In genomic region chr7:101397175-101397574, GRCm38 (mm10) we compare ENCODE assay signal across 33 mouse cellular contexts. TPM values are rescaled to one million over a fixed set of nuclear protein-coding genes. Genes with fewer than 3 reads are reported as not detected.
A peak's percentile ranks its signal among the peaks of the same experiment; 100 is the strongest.
DNase-seq lines count a peak whose midpoint lies in the region; ATAC-seq and TF ChIP-seq lines count a peak whose summit lies in the region.
"Had no signal": no experiment of that assay in that cellular context is flagged by ENCODE, and none has a peak within 500 bp of the region (broad histone marks: within the 10 kb centered on the region; RNA-seq: fewer than 3 reads in every experiment).

No protein-coding gene starts in this region.

- peaks cover 31% of the 10 kb centered on the region for H3K4me1 ChIP-seq in stomach, embryonic 16.5 days (ENCODE audit: control insufficient read depth, insufficient read depth, low read length)
- H3K4me1 ChIP-seq in stomach, postnatal 0 days (replicated peaks; ENCODE audit: control insufficient read depth, insufficient read depth) = no peaks in the 10 kb centered on the region
- no peaks in the 10 kb centered on the region for H3K4me1 ChIP-seq in forebrain, postnatal 0 days (ENCODE audit: insufficient read depth)

- ATAC-seq in stomach, embryonic 16.5 days (ENCODE audit: insufficient read depth, low FRiP score) = no peak
- ATAC-seq in stomach, postnatal 0 days (ENCODE audit: low FRiP score, low TSS enrichment) = no peak
- peak; percentile 30 for ATAC-seq in Patski
- no peak for ATAC-seq in forebrain, postnatal 0 days
- ATAC-seq: forebrain, embryonic 14.5 days; hindbrain, postnatal 0 days; inflammation-experienced regulatory T-cells, adult 6 months; intestine, embryonic 16.5 days had no signal

- no peak overlapping the region for H3K9ac ChIP-seq in stomach, embryonic 16.5 days (ENCODE audit: low read length)
- H3K9ac ChIP-seq in stomach, postnatal 0 days (ENCODE audit: low read length) = no peak overlapping the region
- no peak overlapping the region for H3K9ac ChIP-seq in forebrain, postnatal 0 days
- H3K9ac ChIP-seq: embryonic facial prominence, embryonic 12.5 days; embryonic facial prominence, embryonic 15.5 days; heart, embryonic 13.5 days; hindbrain, embryonic 14.5 days had no signal

- H3K4me3 ChIP-seq in stomach, embryonic 16.5 days (replicated peaks; ENCODE audit: low read length) = no peak overlapping the region
- H3K4me3 ChIP-seq in stomach, postnatal 0 days (ENCODE audit: low read depth, low read length) = no peak overlapping the region
- no peak overlapping the region for H3K4me3 ChIP-seq in forebrain, postnatal 0 days (ENCODE audit: low read depth, low read length)
- H3K4me3 ChIP-seq: embryonic facial prominence, embryonic 12.5 days; embryonic facial prominence, embryonic 15.5 days; heart, adult 2 months; heart, embryonic 10.5 days; heart, embryonic 13.5 days had no signal

- 85% methylated on average over 4 of the region's 4 CpGs for WGBS in stomach, embryonic 16.5 days
- WGBS in stomach, postnatal 0 days = 80% methylated on average over 4 of the region's 4 CpGs
- WGBS in forebrain, postnatal 0 days = 88% methylated on average over 4 of the region's 4 CpGs

- no peak for TF ChIP-seq CTCF in stomach, postnatal 0 days (IDR thresholded peaks at IDR 0.05; ENCODE audit: low read depth)
- TF ChIP-seq CTCF in Patski (IDR thresholded peaks at IDR 0.05) = no peak
- no peak for TF ChIP-seq CTCF in forebrain, postnatal 0 days (IDR thresholded peaks at IDR 0.05; ENCODE audit: low read depth)

- 0 out of 2 replicates have a peak overlapping the region, but pooled peaks have one; percentile 10 for H3K4me2 ChIP-seq in stomach, embryonic 16.5 days (ENCODE audit: low read depth, low read length)
- no peak overlapping the region for H3K4me2 ChIP-seq in stomach, postnatal 0 days (replicated peaks; ENCODE audit: low read depth)
- no peak overlapping the region for H3K4me2 ChIP-seq in forebrain, postnatal 0 days (ENCODE audit: low read depth)
- H3K4me2 ChIP-seq: embryonic facial prominence, embryonic 12.5 days; embryonic facial prominence, embryonic 15.5 days; heart, embryonic 13.5 days; hindbrain, embryonic 14.5 days had no signal

- no peaks in the 10 kb centered on the region for H3K27me3 ChIP-seq in stomach, embryonic 16.5 days (ENCODE audit: control insufficient read depth, insufficient read depth, low read length)
- H3K27me3 ChIP-seq in stomach, postnatal 0 days (ENCODE audit: control insufficient read depth, insufficient read depth, low read length) = no peaks in the 10 kb centered on the region
- H3K27me3 ChIP-seq in Patski = no peaks in the 10 kb centered on the region
- no peaks in the 10 kb centered on the region for H3K27me3 ChIP-seq in forebrain, postnatal 0 days (ENCODE audit: insufficient read depth, low read length)
- H3K27me3 ChIP-seq: CH12.LX; embryonic facial prominence, embryonic 12.5 days; embryonic facial prominence, embryonic 15.5 days; heart, embryonic 13.5 days had no signal

- DNase-seq in adrenal gland, adult 2 months = peak; percentile 65
- DNase-seq in adrenal gland, adult 8-10 months = no peak
- no peak for DNase-seq in stomach, postnatal 0 days (ENCODE audit: low spot score)
- peak; percentile 65 for DNase-seq in MN1 (ENCODE audit: low spot score)
- DNase-seq in Patski (ENCODE audit: low read depth, low spot score) = peak; percentile 27
- no peak for DNase-seq in forebrain, postnatal 0 days
- DNase-seq in lung, adult 18-20 months = no peak
- DNase-seq: B cell, adult 2 months; cerebellum, adult 18-20 months; cerebellum, adult 9-10 months; cerebellum, postnatal 25 days; gastrocnemius, postnatal 10 days; gastrocnemius, postnatal 36 days; heart, adult 2 months; heart, postnatal 14 days; heart, postnatal 4 days; kidney, adult 18-20 months; kidney, adult 9 months had no signal

- no peak overlapping the region for H3K27ac ChIP-seq in stomach, embryonic 16.5 days (ENCODE audit: low read length)
- H3K27ac ChIP-seq in stomach, postnatal 0 days (replicated peaks) = no peak overlapping the region
- no peak overlapping the region for H3K27ac ChIP-seq in forebrain, postnatal 0 days (ENCODE audit: low read depth, low read length)
- H3K27ac ChIP-seq: embryonic facial prominence, embryonic 12.5 days; embryonic facial prominence, embryonic 15.5 days; heart, adult 2 months; heart, embryonic 10.5 days; heart, embryonic 13.5 days; hindbrain, embryonic 14.5 days; hindbrain, postnatal 0 days had no signal

- in situ Hi-C loops in Patski (cut with MboI; ENCODE audit: low pct_unique_long_range_greater_than_20kb) = no loop called here

- CTCF ChIA-PET in Patski (lab: Charles Lee) = interaction anchor here (1.5 kb wide), 2 partner anchors 15 kb away, joined by 4 to 7 read pairs; no protein-coding TSS in a partner anchor

- H3K9me3 ChIP-seq in stomach, embryonic 16.5 days (replicated peaks; ENCODE audit: control insufficient read depth, low read length) = no peaks in the 10 kb centered on the region
- no peaks in the 10 kb centered on the region for H3K9me3 ChIP-seq in stomach, postnatal 0 days (ENCODE audit: control insufficient read depth, low read length)
- H3K9me3 ChIP-seq in forebrain, postnatal 0 days (ENCODE audit: low read length) = no peaks in the 10 kb centered on the region
- H3K9me3 ChIP-seq: embryonic facial prominence, embryonic 12.5 days; embryonic facial prominence, embryonic 15.5 days; heart, embryonic 10.5 days; heart, embryonic 13.5 days had no signal

- POLR2A ChIA-PET in Patski (lab: Charles Lee) = no interaction called here

- peaks cover 46% of the 10 kb centered on the region for H3K36me3 ChIP-seq in stomach, embryonic 16.5 days (ENCODE audit: control insufficient read depth, insufficient read depth, low read length)
- H3K36me3 ChIP-seq in stomach, postnatal 0 days (ENCODE audit: control insufficient read depth, insufficient read depth, low read length) = peaks cover 42% of the 10 kb centered on the region
- no peaks in the 10 kb centered on the region for H3K36me3 ChIP-seq in forebrain, postnatal 0 days (ENCODE audit: insufficient read depth)

- no peak for TF ChIP-seq EP300 in stomach, postnatal 0 days (optimal IDR thresholded peaks at IDR 0.05)

RNA-seq across cellular contexts. Expression of gene Gm45837, which starts 13.5 kb away (rescaled TPM):
- total RNA-seq in adrenal gland, adult 2 months (2021) = not detected
- polyA plus RNA-seq in adrenal gland, adult 2 months (2012; rRNA removed) = 0.29 and 0.93 TPM in 2 replicates
- 1 to 10 TPM in 2 of 4 experiments, not detected in 2; 4.4 to 8.6 TPM for total RNA-seq in adrenal gland, adult 8-10 months (2022)
- polyA plus RNA-seq in stomach, embryonic 16.5 days (2015; fragmentation: Nextera tagmentation; extraction: Ambion mirVana) = 5.4 and 5.7 TPM in 2 replicates
- polyA plus RNA-seq in stomach, postnatal 0 days (2015; fragmentation: Nextera tagmentation; extraction: Ambion mirVana) = 0.24 TPM in 1 of 2 replicates, not detected in the other
- polyA plus RNA-seq in Patski (2021) = 0.78 TPM
- not detected in 2 replicates for total RNA-seq in forebrain, postnatal 0 days (2014; rRNA removed)
- not detected in 2 replicates for polyA plus RNA-seq in forebrain, postnatal 0 days (2015; fragmentation: Nextera tagmentation; extraction: Ambion mirVana)
- total RNA-seq: G1E; gastrocnemius, adult 18-20 months; heart, adult 2 months; heart, postnatal 14 days; hindbrain, postnatal 0 days had no signal
- polyA plus RNA-seq: embryonic facial prominence, embryonic 12.5 days; forebrain, embryonic 11.5 days; forebrain, embryonic 14.5 days; heart, adult 2 months; heart, embryonic 10.5 days; heart, embryonic 13.5 days; hindbrain, embryonic 11.5 days; hindbrain, embryonic 14.5 days; hindbrain, postnatal 0 days; intestine, embryonic 16.5 days had no signal

RNA-seq across cellular contexts. Expression of gene Pde2a, which starts 24.3 kb away (rescaled TPM):
- total RNA-seq in adrenal gland, adult 2 months (2021) = 100 to 1,000 TPM; 161 to 223 TPM
- polyA plus RNA-seq in adrenal gland, adult 2 months (2012; rRNA removed) = 142 and 199 TPM in 2 replicates
- 100 to 1,000 TPM; 219 to 291 (median 255) TPM for total RNA-seq in adrenal gland, adult 8-10 months (2022)
- polyA plus RNA-seq in stomach, embryonic 16.5 days (2015; fragmentation: Nextera tagmentation; extraction: Ambion mirVana) = 16.0 and 19.0 TPM in 2 replicates
- polyA plus RNA-seq in stomach, postnatal 0 days (2015; fragmentation: Nextera tagmentation; extraction: Ambion mirVana) = 9.2 and 9.5 TPM in 2 replicates
- 0.10 TPM for polyA plus RNA-seq in Patski (2021)
- total RNA-seq in forebrain, postnatal 0 days (2014; rRNA removed) = 94.2 and 104 TPM in 2 replicates
- 66.2 and 72.4 TPM in 2 replicates for polyA plus RNA-seq in forebrain, postnatal 0 days (2015; fragmentation: Nextera tagmentation; extraction: Ambion mirVana)
- polyA plus RNA-seq: G1E had no signal

RNA-seq across cellular contexts. Expression of gene Arap1, which starts 49.3 kb away (rescaled TPM):
- total RNA-seq in adrenal gland, adult 2 months (2021) = 10 to 100 TPM; 31.2 to 49.8 TPM
- 58.4 and 60.7 TPM in 2 replicates for polyA plus RNA-seq in adrenal gland, adult 2 months (2012; rRNA removed)
- 10 to 100 TPM; 34.8 to 67.7 (median 49.6) TPM for total RNA-seq in adrenal gland, adult 8-10 months (2022)
- 105 and 111 TPM in 2 replicates for polyA plus RNA-seq in stomach, embryonic 16.5 days (2015; fragmentation: Nextera tagmentation; extraction: Ambion mirVana)
- polyA plus RNA-seq in stomach, postnatal 0 days (2015; fragmentation: Nextera tagmentation; extraction: Ambion mirVana) = 37.2 and 44.7 TPM in 2 replicates
- polyA plus RNA-seq in Patski (2021) = 31.1 TPM
- 14.3 and 15.8 TPM in 2 replicates for total RNA-seq in forebrain, postnatal 0 days (2014; rRNA removed)
- 8.0 and 10.5 TPM in 2 replicates for polyA plus RNA-seq in forebrain, postnatal 0 days (2015; fragmentation: Nextera tagmentation; extraction: Ambion mirVana)

Comparison
In these comparisons a context has a peak if more than half of its experiments do, and no peak if none do; other contexts are left out.
1. DNase-seq: peak in adrenal gland, adult 2 months (single experiment), MN1 (single experiment) and Patski (single experiment); none in adrenal gland, adult 8-10 months (single experiment), stomach, postnatal 0 days (single experiment), forebrain, postnatal 0 days (single experiment) and lung, adult 18-20 months (0 of 2).